Mouse (Mus musculus) left cerebral cortex, adult 18-20 months (tissue): Measurements from ENCODE around the gene Vps35. TPM values are rescaled to one million over a fixed set of nuclear protein-coding genes. Genes with fewer than 3 reads are reported as not detected.

Source experiments
- DNase-seq, 2 experiments: peaks; one replicate each; pipeline ENCODE4 v3.0.0; 2021 to 2022; ENCODE audit warnings: low spot score in 2 of 2, mixed read lengths in 1 of 2
- total RNA-seq, 2 experiments: library from RNA; stranded (reverse); gene quantifications; 2 replicates each; pipeline ENCODE4 v1.2.3; 2021

Gene Vps35
- total RNA-seq, 2 experiments from 2014 or later: 128 to 133 TPM

GRCm38 (mm10) chr8:85220992-85221391 is 78.6 kb downstream of the Vps35 start:
- DNase-seq: no peak

- DNase-seq: peak; percentile 2 to 30
Measured at GRCm38 (mm10) chr8:85220220-85220619, 79.4 kb downstream of the Vps35 start.

Other genes with a start within 250 kb of the Vps35 start
- 10 to 100 TPM; 16.2 to 17.5 TPM for gene Fbxw9, start 239.7 kb downstream of the Vps35 start, total RNA-seq
- gene Gm5741, start 231.8 kb downstream of the Vps35 start, total RNA-seq: not detected
- 10 to 100 TPM; 63.8 to 68.7 TPM for gene Dhps, start 228.0 kb downstream of the Vps35 start, total RNA-seq
- gene Wdr83os, start 219.1 kb downstream of the Vps35 start, total RNA-seq: 10 to 100 TPM; 58.4 to 64.3 TPM
- 10 to 100 TPM; 24.3 to 24.5 TPM for gene Wdr83, start 218.5 kb downstream of the Vps35 start, total RNA-seq
- 10 to 100 TPM; 30.8 to 36.9 TPM for gene Man2b1, start 216.5 kb downstream of the Vps35 start, total RNA-seq
- 1 to 10 TPM; 7.8 to 8.8 TPM for gene Zfp791, start 176.7 kb downstream of the Vps35 start, total RNA-seq
- gene Cks1brt, start 147.9 kb downstream of the Vps35 start, total RNA-seq: not detected
- gene Olfr371, start 73.8 kb downstream of the Vps35 start, total RNA-seq: not detected
- 10 to 100 TPM; 26.5 to 28.1 TPM for gene Orc6, start 170 bp downstream of the Vps35 start, total RNA-seq
- 1 to 10 TPM; 4.5 to 6.2 TPM for gene Mylk3, start 86.5 kb upstream of the Vps35 start, total RNA-seq
- gene 4921524J17Rik, start 133.0 kb upstream of the Vps35 start, total RNA-seq: 10 to 100 TPM; 11.4 to 13.2 TPM
- 10 to 100 TPM; 52.6 to 58.0 TPM for gene Gpt2, start 192.8 kb upstream of the Vps35 start, total RNA-seq